Mouse (Mus musculus): ENCODE measurements around the gene Meox1.

GRCm38 (mm10) chr11:101925636-101926035, 31.5 kb upstream of the Meox1 start:
- no peak for TF ChIP-seq TAL1 (conservative IDR thresholded peaks at IDR 0.05; ENCODE audit: low read depth, low read length)
- no peak for TF ChIP-seq CTCF (IDR thresholded peaks at IDR 0.05; ENCODE audit: low read depth, low read length)
